Mouse (Mus musculus) neural tube, embryonic 14.5 days (tissue): ENCODE measurements around the gene Evc2. TPM values are rescaled to one million over a fixed set of nuclear protein-coding genes. Genes with fewer than 3 reads are reported as not detected.
A peak's percentile ranks its signal among the peaks of the same experiment; 100 is the strongest.

Source experiments
- ATAC-seq: fragments of 200-750 bp; cut with Nextera tagmentation; 2 replicates; pipeline ENCODE4 v1.8.0; 2017; ENCODE audit warnings: low read depth, mild to moderate bottlenecking, moderate TSS enrichment, moderate library complexity
- H3K27ac ChIP-seq: fragments of 300-500 bp; sonication (generic); 2 replicates; pipeline ENCODE4 v1.5.1; 2014; ENCODE audit warnings: low read depth, mild to moderate bottlenecking, control low read depth, low read length, moderate library complexity, mixed read lengths
- H3K27me3 ChIP-seq: fragments of 300-500 bp; sonication (generic); 2 replicates; pipeline ENCODE4 v1.6.1; 2014; ENCODE audit warnings: low read length; ENCODE audit not compliant: control insufficient read depth, insufficient read depth
- H3K36me3 ChIP-seq: fragments of 300-500 bp; sonication (generic); 2 replicates; pipeline ENCODE4 v1.6.1; 2014; ENCODE audit warnings: low read length, mixed read lengths; ENCODE audit not compliant: control insufficient read depth, insufficient read depth
- H3K4me1 ChIP-seq: fragments of 300-500 bp; sonication (generic); 2 replicates; pipeline ENCODE4 v1.6.1; 2014; ENCODE audit warnings: low read length; ENCODE audit not compliant: control insufficient read depth, insufficient read depth
- H3K4me2 ChIP-seq: fragments of 300-500 bp; sonication (generic); 2 replicates; pipeline ENCODE4 v1.6.1; 2014; ENCODE audit warnings: mild to moderate bottlenecking, low read depth, low read length, control low read depth
- H3K4me3 ChIP-seq: fragments of 300-500 bp; sonication (generic); 2 replicates; pipeline ENCODE4 v1.5.1; 2014; ENCODE audit warnings: low read depth, low read length, control low read depth, mixed read lengths
- H3K9ac ChIP-seq: fragments of 300-500 bp; sonication (generic); replicated peaks from 2 replicates; pipeline ENCODE4 v1.6.1; 2014; ENCODE audit warnings: low read depth, mild to moderate bottlenecking, control low read depth, low read length, mixed read lengths
- H3K9me3 ChIP-seq: fragments of 300-500 bp; sonication (generic); 2 replicates; pipeline ENCODE4 v1.6.1; 2016; ENCODE audit warnings: low read length; ENCODE audit not compliant: control insufficient read depth
- WGBS: fragments of 180-500 bp; shearing (Covaris S2); extraction: QIAGEN DNeasy Blood & Tissue Kit; methylation state at CpG from one replicate; pipeline ENCODE4 v1.1.7; 2014; 5-methylcytosine and 5-hydroxymethylcytosine counted together
- polyA plus RNA-seq: library from polyadenylated mRNA; unstranded; fragments of >200 nt; fragmentation: Nextera tagmentation; extraction: Ambion mirVana; gene quantifications from 2 replicates; pipeline ENCODE4 v1.2.1, GENCODE M21; 2014

The Evc2 gene
- polyA plus RNA-seq, 1 experiment from 2014 or later, result 3.7 TPM

- Histone ChIP-seq H3K4me2 (no peak overlapping the region), H3K9ac (no peak overlapping the region), H3K36me3 (no peaks in the 10 kb centered on the region), H3K27me3 (no peaks in the 10 kb centered on the region), H3K4me3 (no peak overlapping the region), H3K4me1 (no peaks in the 10 kb centered on the region), H3K27ac (no peak overlapping the region), H3K9me3 (no peaks in the 10 kb centered on the region)
- ATAC-seq, result no peak
- WGBS, result 90% methylated on average over 3 of the region's 3 CpGs
Measured at GRCm38 (mm10) chr5:37388646-37389045, 50.3 kb downstream of the Evc2 start.

- Histone ChIP-seq H3K9ac (no peak overlapping the region), H3K4me3 (no peak overlapping the region), H3K27me3 (no peaks in the 10 kb centered on the region), H3K4me1 (no peaks in the 10 kb centered on the region), H3K27ac (no peak overlapping the region), H3K36me3 (no peaks in the 10 kb centered on the region), H3K9me3 (no peaks in the 10 kb centered on the region), H3K4me2 (no peak overlapping the region)
- 75% methylated on average over 13 of the region's 13 CpGs for WGBS
- ATAC-seq, result no peak
Measured at GRCm38 (mm10) chr5:37389808-37390495, 51.7 kb downstream of the Evc2 start.

GRCm38 (mm10) chr5:37390923-37391322 lies 52.6 kb downstream of the Evc2 start:
- WGBS, result 95% methylated on average over 10 of the region's 10 CpGs
- 0 out of 2 replicates have a peak, but pooled peaks cover 4% of the 10 kb centered on the region for H3K4me1 ChIP-seq
- no peaks in the 10 kb centered on the region for H3K9me3 ChIP-seq
- no peak overlapping the region for H3K9ac ChIP-seq
- H3K4me2 ChIP-seq, result no peak overlapping the region
- no peak for ATAC-seq
- no peak overlapping the region for H3K4me3 ChIP-seq
- no peaks in the 10 kb centered on the region for H3K36me3 ChIP-seq
- no peak overlapping the region for H3K27ac ChIP-seq
- no peaks in the 10 kb centered on the region for H3K27me3 ChIP-seq

- no peak for ATAC-seq
- Histone ChIP-seq H3K36me3 (no peaks in the 10 kb centered on the region), H3K4me1 (0 out of 2 replicates have a peak, but pooled peaks cover 4% of the 10 kb centered on the region), H3K4me2 (no peak overlapping the region), H3K4me3 (no peak overlapping the region), H3K9me3 (no peaks in the 10 kb centered on the region), H3K9ac (no peak overlapping the region), H3K27me3 (no peaks in the 10 kb centered on the region), H3K27ac (no peak overlapping the region)
- whole genome bisulfite sequencing, result 90% methylated on average over 10 of the region's 10 CpGs
Measured at GRCm38 (mm10) chr5:37391901-37392300, 53.6 kb downstream of the Evc2 start.

- H3K4me1 ChIP-seq, result 0 out of 2 replicates have a peak, but pooled peaks cover 4% of the 10 kb centered on the region
- H3K4me2 ChIP-seq, result no peak overlapping the region
- ATAC-seq, result peak; percentile 46; the same call in 1 of the 2 replicates
- H3K9ac ChIP-seq, result no peak overlapping the region
- no peaks in the 10 kb centered on the region for H3K27me3 ChIP-seq
- H3K4me3 ChIP-seq, result no peak overlapping the region
- H3K9me3 ChIP-seq, result no peaks in the 10 kb centered on the region
- H3K36me3 ChIP-seq, result no peaks in the 10 kb centered on the region
- 57% methylated on average over 22 of the region's 22 CpGs for WGBS
- H3K27ac ChIP-seq, result no peak overlapping the region
Measured at GRCm38 (mm10) chr5:37395172-37396030, 57.1 kb downstream of the Evc2 start.

GRCm38 (mm10) chr5:37419028-37419427 lies 80.7 kb downstream of the Evc2 start:
- WGBS, result 81% methylated on average over 6 of the region's 6 CpGs
- no peak overlapping the region for H3K4me3 ChIP-seq
- no peaks in the 10 kb centered on the region for H3K4me1 ChIP-seq
- H3K27ac ChIP-seq, result no peak overlapping the region
- no peak for ATAC-seq
- no peaks in the 10 kb centered on the region; the same call in 1 of the 2 replicates for H3K36me3 ChIP-seq
- no peaks in the 10 kb centered on the region for H3K27me3 ChIP-seq
- H3K9me3 ChIP-seq, result no peaks in the 10 kb centered on the region
- no peak overlapping the region for H3K4me2 ChIP-seq
- no peak overlapping the region for H3K9ac ChIP-seq

- Histone ChIP-seq H3K9me3 (no peaks in the 10 kb centered on the region), H3K36me3 (no peaks in the 10 kb centered on the region; the same call in 1 of the 2 replicates), H3K27me3 (no peaks in the 10 kb centered on the region), H3K4me3 (no peak overlapping the region), H3K27ac (no peak overlapping the region; the same call in 1 of the 2 replicates), H3K9ac (no peak overlapping the region), H3K4me1 (0 out of 2 replicates have a peak, but pooled peaks cover 4% of the 10 kb centered on the region), H3K4me2 (no peak overlapping the region)
- peak; percentile 82; the same call in 1 of the 2 replicates for ATAC-seq
Measured at GRCm38 (mm10) chr5:37427210-37427609, 88.9 kb downstream of the Evc2 start.

GRCm38 (mm10) chr5:37435417-37435816 lies 97.1 kb downstream of the Evc2 start:
- Histone ChIP-seq H3K4me1 (no peaks in the 10 kb centered on the region), H3K27me3 (no peaks in the 10 kb centered on the region), H3K4me2 (no peak overlapping the region), H3K9ac (no peak overlapping the region), H3K27ac (no peak overlapping the region), H3K4me3 (no peak overlapping the region), H3K9me3 (no peaks in the 10 kb centered on the region), H3K36me3 (no peaks in the 10 kb centered on the region)
- ATAC-seq, result no peak
- WGBS, result 78% methylated on average over 3 of the region's 3 CpGs

- H3K9me3 ChIP-seq, result no peaks in the 10 kb centered on the region
- no peak overlapping the region for H3K4me2 ChIP-seq
- no peaks in the 10 kb centered on the region for H3K36me3 ChIP-seq
- no peak for ATAC-seq
- H3K27ac ChIP-seq, result no peak overlapping the region
- no peaks in the 10 kb centered on the region for H3K4me1 ChIP-seq
- H3K4me3 ChIP-seq, result no peak overlapping the region
- H3K27me3 ChIP-seq, result no peaks in the 10 kb centered on the region
- no peak overlapping the region for H3K9ac ChIP-seq
- 76% methylated on average over 2 of the region's 2 CpGs for WGBS
Measured at GRCm38 (mm10) chr5:37442767-37443166, 104.5 kb downstream of the Evc2 start.
